Mouse (Mus musculus): ENCODE data around the gene Cdk6. TPM values are rescaled to one million over a fixed set of nuclear protein-coding genes. Genes with fewer than 3 reads are reported as not detected.
"Not testable (repeated sequence)": the region's sequence is repeated elsewhere in the genome, so short reads cannot be mapped to it uniquely, and the experiment has no call there.

The Cdk6 gene
- total RNA-seq, 2 experiments from 2014 or later: 2.8 to 3.5 TPM

- not testable (repeated sequence) for DNase-seq
These were observed 97.2 kb downstream of the Cdk6 start for GRCm38 (mm10) chr5:3438453-3439003.

GRCm38 (mm10) chr5:3439386-3439785 is 98.1 kb downstream of the Cdk6 start:
- not testable (repeated sequence) for DNase-seq

- not testable (repeated sequence) for DNase-seq
These were observed 101.2 kb downstream of the Cdk6 start for GRCm38 (mm10) chr5:3442524-3442923.

- DNase-seq: not testable (repeated sequence)
These were observed 109.9 kb downstream of the Cdk6 start for GRCm38 (mm10) chr5:3451233-3451632.

- not testable (repeated sequence) for DNase-seq
These were observed 112.7 kb downstream of the Cdk6 start for GRCm38 (mm10) chr5:3453946-3454345.

GRCm38 (mm10) chr5:3460907-3461306 is 119.6 kb downstream of the Cdk6 start:
- no peak for DNase-seq

- DNase-seq: no peak
These were observed 120.1 kb downstream of the Cdk6 start for GRCm38 (mm10) chr5:3461401-3461800.

- no peak for DNase-seq
These were observed 121.8 kb downstream of the Cdk6 start for GRCm38 (mm10) chr5:3462897-3463757.

GRCm38 (mm10) chr5:3463758-3464157 is 122.5 kb downstream of the Cdk6 start:
- no peak for DNase-seq

- no peak for DNase-seq
These were observed 125.0 kb downstream of the Cdk6 start for GRCm38 (mm10) chr5:3466069-3466877.

GRCm38 (mm10) chr5:3470866-3471265 is 129.6 kb downstream of the Cdk6 start:
- no peak for DNase-seq

- DNase-seq: no peak
These were observed 131.2 kb downstream of the Cdk6 start for GRCm38 (mm10) chr5:3472311-3473156.

- DNase-seq: no peak
These were observed 136.4 kb downstream of the Cdk6 start for GRCm38 (mm10) chr5:3477711-3478110.

GRCm38 (mm10) chr5:3478216-3478615 is 136.9 kb downstream of the Cdk6 start:
- no peak for DNase-seq

- DNase-seq: no peak
These were observed 137.9 kb downstream of the Cdk6 start for GRCm38 (mm10) chr5:3479016-3479795.

- no peak for DNase-seq
These were observed 139.5 kb downstream of the Cdk6 start for GRCm38 (mm10) chr5:3480637-3481395.

- DNase-seq: no peak
These were observed 141.2 kb downstream of the Cdk6 start for GRCm38 (mm10) chr5:3482474-3482873.

GRCm38 (mm10) chr5:3483054-3483722 is 141.9 kb downstream of the Cdk6 start:
- DNase-seq: no peak

- DNase-seq: no peak
These were observed 145.4 kb downstream of the Cdk6 start for GRCm38 (mm10) chr5:3486579-3487282.
